ENCODE assay signal across 8 mouse cellular contexts in the genomic region with DNA sequence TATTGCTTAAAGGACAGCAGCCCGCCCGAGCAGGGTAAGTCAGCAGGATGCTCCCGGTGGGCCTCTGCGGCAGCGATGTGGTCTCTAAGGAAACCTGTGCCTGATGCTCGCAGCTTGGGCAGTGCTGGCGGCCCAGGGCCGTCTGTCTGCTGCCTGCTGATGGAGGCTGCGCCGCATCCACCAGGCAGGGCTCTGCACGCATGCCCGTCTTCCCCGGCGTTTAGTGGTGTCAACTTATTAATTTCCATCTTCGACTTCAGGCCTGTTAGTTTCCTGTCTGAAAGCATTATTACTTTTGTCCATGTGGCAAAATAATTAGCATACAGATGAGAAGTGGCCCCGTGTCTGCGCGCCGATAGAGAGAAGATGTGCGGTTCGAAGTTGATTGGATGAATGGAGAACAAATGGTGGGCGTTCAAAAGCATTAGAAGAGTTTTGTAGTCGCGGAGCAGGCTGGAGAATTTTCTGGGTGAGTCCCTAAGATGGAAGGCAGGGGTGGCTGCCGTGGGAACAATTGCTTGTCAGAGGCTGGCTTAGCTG. TPM values are rescaled to one million over a fixed set of nuclear protein-coding genes. Genes with fewer than 3 reads are reported as not detected.
DNase-seq lines count a peak whose midpoint lies in the region; ATAC-seq and TF ChIP-seq lines count a peak whose summit lies in the region.
"Had no signal": no experiment of that assay in that cellular context is flagged by ENCODE, and none has a peak within 500 bp of the region (broad histone marks: within the 10 kb centered on the region; RNA-seq: fewer than 3 reads in every experiment).

No protein-coding gene starts in this region.

- H3K9me3 ChIP-seq in ES-Bruce4 (replicated peaks; ENCODE audit: control insufficient read depth, insufficient read depth, low read length, poor library complexity, severe bottlenecking) = no peaks in the 10 kb centered on the region
- H3K9me3 ChIP-seq in forebrain, embryonic 14.5 days (replicated peaks; ENCODE audit: control insufficient read depth, low read length) = no peaks in the 10 kb centered on the region
- H3K9me3 ChIP-seq in midbrain, embryonic 10.5 days (replicated peaks) = no peaks in the 10 kb centered on the region

- H3K36me3 ChIP-seq in ES-Bruce4 (ENCODE audit: control insufficient read depth, insufficient read depth, low read length, poor library complexity, severe bottlenecking) = no peaks in the 10 kb centered on the region
- no peaks in the 10 kb centered on the region for H3K36me3 ChIP-seq in forebrain, embryonic 14.5 days (ENCODE audit: control insufficient read depth, insufficient read depth, low read length)
- H3K36me3 ChIP-seq in midbrain, embryonic 10.5 days = no peaks in the 10 kb centered on the region

- no peak overlapping the region for H3K9ac ChIP-seq in ES-Bruce4 (ENCODE audit: low read depth, poor library complexity, severe bottlenecking)
- H3K9ac ChIP-seq in forebrain, embryonic 14.5 days (ENCODE audit: low read length) = peak overlapping the region; percentile 70

- TF ChIP-seq POLR2A in ES-Bruce4 (IDR thresholded peaks at IDR 0.05; ENCODE audit: insufficient read depth, low read length) = no peak
- 0 out of 2 replicates have a peak, but pooled peaks have one; percentile 21 for TF ChIP-seq POLR2A in brain, embryonic 14.5 days (IDR thresholded peaks at IDR 0.05; ENCODE audit: borderline replicate concordance, extremely low read depth, insufficient read depth, insufficient read length, poor library complexity, severe bottlenecking)

- no peak for TF ChIP-seq CTCF in ES-Bruce4 (IDR thresholded peaks at IDR 0.05; ENCODE audit: low read depth, low read length)
- TF ChIP-seq CTCF in brain, embryonic 14.5 days (IDR thresholded peaks at IDR 0.05; ENCODE audit: borderline replicate concordance, extremely low read depth, insufficient read depth, insufficient read length) = no peak

- peak overlapping the region; percentile 28 for H3K4me3 ChIP-seq in ES-Bruce4 (ENCODE audit: low read depth, low read length)
- H3K4me3 ChIP-seq in forebrain, embryonic 14.5 days (ENCODE audit: low read depth, low read length) = peak overlapping the region; percentile 49
- H3K4me3 ChIP-seq in midbrain, embryonic 10.5 days = peak overlapping the region; percentile 52
- H3K4me3 ChIP-seq: myocyte had no signal

- 1% methylated on average over 25 of the region's 25 CpGs for WGBS in forebrain, embryonic 14.5 days
- under 1% methylated on average over 25 of the region's 25 CpGs for WGBS in midbrain, embryonic 10.5 days

- H3K4me2 ChIP-seq in forebrain, embryonic 14.5 days (ENCODE audit: low read length) = peak overlapping the region; percentile 76

- TF ChIP-seq EP300 in ES-Bruce4 (IDR thresholded peaks at IDR 0.05; ENCODE audit: insufficient read depth, low read depth, low read length) = no peak

- no peaks in the 10 kb centered on the region for H3K27me3 ChIP-seq in ES-Bruce4 (ENCODE audit: control insufficient read depth, insufficient read depth, low read length, poor library complexity, severe bottlenecking)
- 0 out of 2 replicates have a peak, but pooled peaks cover 2% of the 10 kb centered on the region for H3K27me3 ChIP-seq in forebrain, embryonic 14.5 days (replicated peaks; ENCODE audit: control insufficient read depth, insufficient read depth, low read length)
- peaks cover 74% of the 10 kb centered on the region for H3K27me3 ChIP-seq in midbrain, embryonic 10.5 days (ENCODE audit: low read depth, poor library complexity, severe bottlenecking)

- peak; percentile 82 for DNase-seq in brain, embryonic 14.5 days (ENCODE audit: low read depth)
- DNase-seq in forebrain, embryonic 14.5 days (ENCODE audit: low spot score) = peak; percentile 62
- peak; percentile 55 for DNase-seq in midbrain, embryonic 10.5 days (ENCODE audit: low spot score)
- DNase-seq in gastrocnemius, adult 18-20 months (ENCODE audit: low spot score) = no peak
- DNase-seq in thymus, postnatal 0 days (ENCODE audit: low spot score) = no peak

- ATAC-seq in forebrain, embryonic 14.5 days = peak; percentile 45
- ATAC-seq in erythroid progenitor cell, adult 5-6 weeks (replicated peaks; ENCODE audit: low FRiP score, poor library complexity, severe bottlenecking) = no peak

- H3K4me1 ChIP-seq in ES-Bruce4 (ENCODE audit: control insufficient read depth, insufficient read depth, low read length) = no peaks in the 10 kb centered on the region
- peaks cover 25% of the 10 kb centered on the region for H3K4me1 ChIP-seq in forebrain, embryonic 14.5 days (ENCODE audit: control insufficient read depth, insufficient read depth, low read length)
- H3K4me1 ChIP-seq in midbrain, embryonic 10.5 days = peaks cover 74% of the 10 kb centered on the region

- H3K27ac ChIP-seq in ES-Bruce4 (ENCODE audit: insufficient read depth, low read length) = no peak overlapping the region
- peak overlapping the region; percentile 96 for H3K27ac ChIP-seq in forebrain, embryonic 14.5 days (ENCODE audit: low read depth, low read length)
- H3K27ac ChIP-seq in midbrain, embryonic 10.5 days (replicated peaks) = peak overlapping the region; percentile 69

RNA-seq across cellular contexts. Expression of a gene that starts 6.6 kb away (rescaled TPM):
- polyA plus RNA-seq in ES-Bruce4 (2011; ENCODE audit: insufficient read depth, insufficient read length, low read depth, missing spikeins) = not detected in 2 replicates
- 47.0 and 86.4 TPM in 2 replicates for polyA plus RNA-seq in brain, embryonic 14.5 days (2012; rRNA removed)
- polyA plus RNA-seq in forebrain, embryonic 14.5 days (2014; fragmentation: Nextera tagmentation; extraction: Ambion mirVana) = 96.6 and 161 TPM in 2 replicates
- 2.6 and 9.6 TPM in 2 replicates for polyA plus RNA-seq in midbrain, embryonic 10.5 days (2016; fragmentation: Nextera tagmentation; extraction: Ambion mirVana)
- total RNA-seq in erythroid progenitor cell, adult 5-6 weeks (2015; ENCODE audit: low replicate concordance) = not detected in 2 replicates
- total RNA-seq in erythroid progenitor cell, adult 5-6 weeks (2017; ENCODE audit: low replicate concordance) = 1.4 TPM in 1 of 2 replicates, not detected in the other
- not detected for total RNA-seq in gastrocnemius, adult 18-20 months (2021)
- polyA plus RNA-seq in thymus, postnatal 0 days (2015; fragmentation: Nextera tagmentation; extraction: Ambion mirVana) = 0.16 TPM in 1 of 2 replicates, not detected in the other

Comparison
In these comparisons a context has a peak if more than half of its experiments do, and no peak if none do; other contexts are left out.
1. DNase-seq: peak in brain, embryonic 14.5 days (single experiment), forebrain, embryonic 14.5 days (single experiment) and midbrain, embryonic 10.5 days (single experiment); none in gastrocnemius, adult 18-20 months (single experiment) and thymus, postnatal 0 days (single experiment).
2. Peak in every context shown above with its lines, with median percentiles within 50 percentile points of each other: H3K4me3 ChIP-seq.